Mouse (Mus musculus): ENCODE results near the gene Pla2g6. TPM values are rescaled to one million over a fixed set of nuclear protein-coding genes. Genes with fewer than 3 reads are reported as not detected.
A peak's percentile ranks its signal among the peaks of the same experiment; 100 is the strongest.

Pla2g6 gene
- polyA plus RNA-seq, 1 experiment from 2014 or later: 15.6 TPM

DNA sequence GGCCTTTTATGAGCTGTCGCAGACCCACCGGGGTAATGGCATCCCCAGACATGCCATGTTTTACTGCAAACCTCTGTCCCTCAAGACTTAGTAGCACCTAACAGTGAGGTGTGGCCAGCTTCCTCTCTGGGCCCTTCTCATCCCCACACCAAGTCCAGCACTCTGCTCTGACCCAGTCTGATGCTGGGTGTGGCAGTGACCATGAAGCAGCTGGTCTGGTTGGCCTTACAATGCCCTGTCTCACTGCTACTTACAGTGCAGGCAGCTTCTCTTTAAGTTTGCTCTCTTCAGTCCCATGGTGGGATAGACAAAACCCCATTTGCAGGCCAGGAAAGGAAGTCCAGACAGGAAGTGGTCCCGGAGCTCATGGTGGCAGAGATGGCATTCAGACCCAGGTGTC, 82.9 kb downstream of the Pla2g6 start:
- H3K27ac ChIP-seq (ENCODE audit: low read length): no peak overlapping the region
- H3K4me1 ChIP-seq (ENCODE audit: control insufficient read depth, insufficient read depth, low read length): peaks cover 10% of the 10 kb centered on the region; the same call in 1 of the 2 replicates
- 88% methylated on average over 3 of the region's 3 CpGs for WGBS
- H3K4me2 ChIP-seq (ENCODE audit: low read depth, low read length): no peak overlapping the region
- no peak overlapping the region for H3K9ac ChIP-seq (ENCODE audit: low read length)
- no peak for ATAC-seq (ENCODE audit: insufficient read depth, low FRiP score)
- no peak overlapping the region for H3K4me3 ChIP-seq (replicated peaks; ENCODE audit: low read length)
- H3K27me3 ChIP-seq (ENCODE audit: control insufficient read depth, insufficient read depth, low read length): no peaks in the 10 kb centered on the region
- H3K9me3 ChIP-seq (replicated peaks; ENCODE audit: control insufficient read depth, low read length): no peaks in the 10 kb centered on the region
- H3K36me3 ChIP-seq (ENCODE audit: control insufficient read depth, insufficient read depth, low read length): peaks cover 18% of the 10 kb centered on the region

DNA sequence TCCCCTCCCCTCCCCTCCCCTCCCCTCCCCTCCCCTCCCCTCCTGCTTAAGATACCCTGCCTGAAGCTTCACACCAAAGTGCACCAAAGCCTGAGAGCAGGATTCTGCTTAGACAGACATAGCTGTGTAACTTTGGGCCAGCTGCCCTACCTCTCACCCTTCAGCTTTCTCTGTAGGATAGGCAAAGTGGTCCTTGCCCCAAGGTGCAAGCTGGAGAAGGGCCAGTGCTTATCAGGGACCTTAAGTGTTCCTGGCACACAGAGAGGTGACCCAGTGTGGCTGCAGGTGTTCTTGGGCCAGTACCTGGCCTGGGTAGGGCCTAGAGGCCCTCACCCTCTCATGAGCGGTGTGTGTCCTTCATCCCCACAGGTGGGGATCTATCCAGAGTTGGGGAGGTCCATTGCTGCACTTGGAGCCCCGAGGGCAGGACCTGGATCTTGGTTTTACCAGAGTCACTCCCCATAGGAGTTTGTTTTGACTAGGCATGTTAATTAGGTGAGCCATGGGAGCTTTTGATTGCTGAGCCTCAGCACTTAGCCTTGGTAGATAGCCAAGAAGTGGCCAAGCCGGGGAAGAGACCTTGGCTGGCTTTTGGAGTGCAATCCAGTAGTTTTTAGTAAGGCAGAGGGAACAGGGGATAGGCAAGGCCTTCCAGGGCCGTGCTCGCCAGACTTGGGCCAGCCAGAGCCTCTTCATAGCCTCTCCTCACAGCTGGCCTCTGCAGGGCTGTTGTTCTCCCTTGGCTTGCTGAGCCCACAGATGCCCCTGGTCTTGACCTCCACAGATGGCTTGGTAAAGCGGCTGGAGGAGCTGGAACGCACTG, 83.9 kb downstream of the Pla2g6 start:
- H3K4me2 ChIP-seq (ENCODE audit: low read depth, low read length): no peak overlapping the region
- H3K27me3 ChIP-seq (ENCODE audit: control insufficient read depth, insufficient read depth, low read length): no peaks in the 10 kb centered on the region
- H3K27ac ChIP-seq (ENCODE audit: low read length): no peak overlapping the region; the same call in 1 of the 2 replicates
- peaks cover 10% of the 10 kb centered on the region; the same call in 1 of the 2 replicates for H3K4me1 ChIP-seq (ENCODE audit: control insufficient read depth, insufficient read depth, low read length)
- WGBS: 71% methylated on average over 7 of the region's 7 CpGs
- no peak overlapping the region for H3K4me3 ChIP-seq (replicated peaks; ENCODE audit: low read length)
- H3K9me3 ChIP-seq (replicated peaks; ENCODE audit: control insufficient read depth, low read length): no peaks in the 10 kb centered on the region
- no peak for ATAC-seq (ENCODE audit: insufficient read depth, low FRiP score)
- no peak overlapping the region for H3K9ac ChIP-seq (ENCODE audit: low read length)
- H3K36me3 ChIP-seq (ENCODE audit: control insufficient read depth, insufficient read depth, low read length): peaks cover 24% of the 10 kb centered on the region

DNA sequence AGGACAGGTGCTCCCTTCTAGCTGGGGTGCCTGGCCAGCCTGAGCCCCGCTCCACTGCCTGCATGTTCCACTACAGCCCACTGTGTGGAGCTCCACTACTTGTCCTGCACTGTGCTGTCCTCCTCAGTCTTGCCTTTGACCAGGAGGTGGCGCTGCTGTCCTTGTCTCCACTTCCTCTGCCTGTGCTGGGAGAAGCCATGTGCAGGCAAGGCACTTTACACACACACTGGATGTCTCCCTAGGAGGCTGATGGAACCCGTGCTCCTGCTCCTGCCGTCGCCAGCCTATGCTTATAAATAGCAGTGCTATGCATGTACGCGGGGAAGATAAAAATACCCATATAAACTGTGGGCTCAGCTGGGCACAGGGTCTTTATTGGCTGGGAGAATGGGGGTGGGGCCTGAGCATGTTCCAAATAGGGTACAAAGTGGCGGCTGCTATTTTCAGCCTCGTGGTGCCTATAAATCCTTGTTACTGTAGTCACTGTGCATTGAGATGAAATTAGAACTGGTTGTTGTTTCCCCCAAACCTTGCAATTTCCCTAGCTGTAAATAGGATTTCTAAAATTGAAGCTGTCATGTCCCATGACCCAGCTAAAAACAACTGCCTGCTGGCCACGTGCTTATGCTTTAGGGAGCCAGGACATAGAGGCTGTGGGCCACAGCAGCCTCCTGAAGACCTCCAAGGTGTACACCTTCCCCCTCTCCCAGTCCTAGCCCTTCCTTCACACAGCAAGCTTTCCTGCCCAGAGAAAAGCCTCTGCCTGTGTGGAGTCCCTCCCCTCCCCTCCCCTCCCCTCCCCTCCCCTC, 84.8 kb downstream of the Pla2g6 start:
- WGBS: 21% methylated on average over 10 of the region's 10 CpGs
- peak overlapping the region; percentile 35; the same call in 1 of the 2 replicates for H3K9ac ChIP-seq (ENCODE audit: low read length)

DNA sequence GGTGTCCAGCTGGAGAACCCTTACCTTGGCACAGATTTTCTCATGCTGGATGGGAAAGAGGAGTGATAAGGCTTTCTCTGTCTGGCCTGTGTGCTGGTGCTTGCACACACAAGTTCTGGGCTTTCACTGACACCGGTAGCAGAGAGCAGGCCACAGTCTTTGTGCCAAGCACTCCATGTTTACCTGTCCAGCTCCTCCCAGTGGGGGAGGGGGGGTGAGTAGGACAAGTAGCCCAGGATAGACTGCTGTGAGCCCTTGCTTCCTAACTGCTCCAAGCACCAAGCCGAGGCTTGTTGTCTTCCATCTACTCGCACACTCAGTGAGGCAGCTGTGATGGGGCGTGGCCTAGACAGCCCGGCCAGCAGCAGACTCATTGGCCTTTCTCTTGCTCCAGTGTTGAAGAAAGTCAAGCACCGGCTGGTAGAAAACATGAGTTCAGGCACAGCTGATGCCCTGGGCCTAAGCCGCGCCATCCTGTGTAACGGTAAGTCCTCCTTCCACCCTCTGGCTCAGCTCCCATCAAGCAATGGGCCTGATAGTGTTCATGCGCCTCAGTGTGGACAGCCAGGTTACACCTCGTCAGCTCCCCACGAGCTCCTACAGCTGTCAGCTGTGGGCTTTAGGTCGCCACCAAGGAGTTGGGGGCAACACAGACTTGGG, 85.5 kb downstream of the Pla2g6 start:
- no peak overlapping the region for H3K4me3 ChIP-seq (replicated peaks; ENCODE audit: low read length)
- H3K9ac ChIP-seq (ENCODE audit: low read length): no peak overlapping the region
- H3K27me3 ChIP-seq (ENCODE audit: control insufficient read depth, insufficient read depth, low read length): no peaks in the 10 kb centered on the region
- 0 out of 2 replicates have a peak overlapping the region, but pooled peaks have one; percentile 23 for H3K27ac ChIP-seq (ENCODE audit: low read length)
- peaks cover 24% of the 10 kb centered on the region for H3K36me3 ChIP-seq (ENCODE audit: control insufficient read depth, insufficient read depth, low read length)
- peak; percentile 11; the same call in 1 of the 2 replicates for ATAC-seq (ENCODE audit: insufficient read depth, low FRiP score)
- no peak overlapping the region for H3K4me2 ChIP-seq (ENCODE audit: low read depth, low read length)
- 65% methylated on average over 13 of the region's 13 CpGs for WGBS
- peaks cover 10% of the 10 kb centered on the region; the same call in 1 of the 2 replicates for H3K4me1 ChIP-seq (ENCODE audit: control insufficient read depth, insufficient read depth, low read length)
- no peaks in the 10 kb centered on the region for H3K9me3 ChIP-seq (replicated peaks; ENCODE audit: control insufficient read depth, low read length)

More for the DNA sequence above, 84.8 kb downstream of the Pla2g6 start:
- no peaks in the 10 kb centered on the region for H3K9me3 ChIP-seq (replicated peaks; ENCODE audit: control insufficient read depth, low read length)
- peaks cover 24% of the 10 kb centered on the region for H3K36me3 ChIP-seq (ENCODE audit: control insufficient read depth, insufficient read depth, low read length)
- no peak overlapping the region for H3K4me3 ChIP-seq (replicated peaks; ENCODE audit: low read length)
- H3K4me1 ChIP-seq (ENCODE audit: control insufficient read depth, insufficient read depth, low read length): peaks cover 10% of the 10 kb centered on the region; the same call in 1 of the 2 replicates
- ATAC-seq (ENCODE audit: insufficient read depth, low FRiP score): peak; percentile 96
- H3K4me2 ChIP-seq (ENCODE audit: low read depth, low read length): no peak overlapping the region
- no peaks in the 10 kb centered on the region for H3K27me3 ChIP-seq (ENCODE audit: control insufficient read depth, insufficient read depth, low read length)
- peak overlapping the region; percentile 55 for H3K27ac ChIP-seq (ENCODE audit: low read length)

DNA sequence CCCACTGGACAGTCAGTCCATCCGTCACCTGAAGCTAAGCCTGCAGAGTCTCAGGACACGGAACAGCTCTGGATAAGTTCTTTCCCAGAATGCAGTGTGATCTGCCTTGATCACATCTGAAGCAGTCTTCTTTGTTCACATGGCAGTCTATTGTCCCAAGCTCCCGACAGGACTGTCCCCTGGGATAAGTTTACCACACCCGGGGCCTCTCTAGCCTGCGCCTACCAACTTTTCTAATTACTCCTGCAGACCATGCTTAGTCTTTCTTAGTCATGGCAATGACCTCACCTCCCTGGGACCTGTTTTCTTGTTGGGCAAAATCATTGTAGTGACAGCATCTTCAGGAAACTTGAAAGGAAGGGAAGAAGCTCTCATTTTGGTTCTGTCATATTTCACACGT, 90.2 kb downstream of the Pla2g6 start:
- no peak overlapping the region for H3K4me3 ChIP-seq (replicated peaks; ENCODE audit: low read length)
- no peak for ATAC-seq (ENCODE audit: insufficient read depth, low FRiP score)
- H3K27me3 ChIP-seq (ENCODE audit: control insufficient read depth, insufficient read depth, low read length): no peaks in the 10 kb centered on the region
- H3K36me3 ChIP-seq (ENCODE audit: control insufficient read depth, insufficient read depth, low read length): peaks cover 21% of the 10 kb centered on the region
- H3K4me1 ChIP-seq (ENCODE audit: control insufficient read depth, insufficient read depth, low read length): peaks cover 7% of the 10 kb centered on the region; the same call in 1 of the 2 replicates
- WGBS: 69% methylated on average over 6 of the region's 6 CpGs
- H3K4me2 ChIP-seq (ENCODE audit: low read depth, low read length): no peak overlapping the region
- no peaks in the 10 kb centered on the region for H3K9me3 ChIP-seq (replicated peaks; ENCODE audit: control insufficient read depth, low read length)
- H3K27ac ChIP-seq (ENCODE audit: low read length): no peak overlapping the region; the same call in 1 of the 2 replicates
- no peak overlapping the region for H3K9ac ChIP-seq (ENCODE audit: low read length)

MicroRNAs encoded within 50 kb of the gene (microRNA counts, 519-probe panel; counts per million panel counts)
- microRNA mmu-miR-1943: 1,276 counts per million, percentile 10 among the panel's probes with 10 or more counts

Small RNA genes within 50 kb of the gene (microRNA-seq; reads per million reads assigned to microRNA genes)
- 1.5 reads per million for gene Mir1943

Other genes starting within 250 kb of the Pla2g6 start
- gene Micall1, start 219.5 kb downstream of the Pla2g6 start, polyA plus RNA-seq (2015; fragmentation: Nextera tagmentation; extraction: Ambion mirVana): 10.4 and 11.2 TPM in 2 replicates
- gene Polr2f, start 187.4 kb downstream of the Pla2g6 start, polyA plus RNA-seq (2015; fragmentation: Nextera tagmentation; extraction: Ambion mirVana): 281 and 302 TPM in 2 replicates
- 6.9 and 7.3 TPM in 2 replicates for gene 1700088E04Rik, start 187.1 kb downstream of the Pla2g6 start, polyA plus RNA-seq (2015; fragmentation: Nextera tagmentation; extraction: Ambion mirVana)
- gene Sox10, start 163.2 kb downstream of the Pla2g6 start, polyA plus RNA-seq (2015; fragmentation: Nextera tagmentation; extraction: Ambion mirVana): 5.3 and 5.4 TPM in 2 replicates
- gene Pick1, start 99.2 kb downstream of the Pla2g6 start, polyA plus RNA-seq (2015; fragmentation: Nextera tagmentation; extraction: Ambion mirVana): 55.0 and 58.7 TPM in 2 replicates
- 0.23 and 0.55 TPM in 2 replicates for gene Gm49486, start 99.0 kb downstream of the Pla2g6 start, polyA plus RNA-seq (2015; fragmentation: Nextera tagmentation; extraction: Ambion mirVana)
- 0.15 TPM in 1 of 2 replicates, not detected in the other for gene Slc16a8, start 73.6 kb downstream of the Pla2g6 start, polyA plus RNA-seq (2015; fragmentation: Nextera tagmentation; extraction: Ambion mirVana)
- gene Baiap2l2, start 42.9 kb downstream of the Pla2g6 start, polyA plus RNA-seq (2015; fragmentation: Nextera tagmentation; extraction: Ambion mirVana): 7.1 and 7.3 TPM in 2 replicates
- 5.2 and 6.2 TPM in 2 replicates for gene Maff, start 18.2 kb upstream of the Pla2g6 start, polyA plus RNA-seq (2015; fragmentation: Nextera tagmentation; extraction: Ambion mirVana)
- gene Tmem184b, start 75.2 kb upstream of the Pla2g6 start, polyA plus RNA-seq (2015; fragmentation: Nextera tagmentation; extraction: Ambion mirVana): 52.7 and 59.6 TPM in 2 replicates
- gene Csnk1e, start 127.2 kb upstream of the Pla2g6 start, polyA plus RNA-seq (2015; fragmentation: Nextera tagmentation; extraction: Ambion mirVana): 34.5 and 35.0 TPM in 2 replicates
- not detected in 2 replicates for gene Kcnj4, start 176.9 kb upstream of the Pla2g6 start, polyA plus RNA-seq (2015; fragmentation: Nextera tagmentation; extraction: Ambion mirVana)
- 109 and 111 TPM in 2 replicates for gene Kdelr3, start 188.0 kb upstream of the Pla2g6 start, polyA plus RNA-seq (2015; fragmentation: Nextera tagmentation; extraction: Ambion mirVana)
- 39.6 and 42.0 TPM in 2 replicates for gene Ddx17, start 218.4 kb upstream of the Pla2g6 start, polyA plus RNA-seq (2015; fragmentation: Nextera tagmentation; extraction: Ambion mirVana)

All from stomach, embryonic 16.5 days (tissue).